Mouse (Mus musculus) c-Kit-positive CD71-positive TER-119-positive erythroid progenitor cells, embryonic 14.5 days (primary cell): Measurements from ENCODE around the gene Rnf114.

Source experiments
- DNase-seq: peaks from one replicate; pipeline ENCODE4 v3.0.0-alpha.2; 2013; ENCODE audit warnings: low spot score

The Rnf114 gene

DNA sequence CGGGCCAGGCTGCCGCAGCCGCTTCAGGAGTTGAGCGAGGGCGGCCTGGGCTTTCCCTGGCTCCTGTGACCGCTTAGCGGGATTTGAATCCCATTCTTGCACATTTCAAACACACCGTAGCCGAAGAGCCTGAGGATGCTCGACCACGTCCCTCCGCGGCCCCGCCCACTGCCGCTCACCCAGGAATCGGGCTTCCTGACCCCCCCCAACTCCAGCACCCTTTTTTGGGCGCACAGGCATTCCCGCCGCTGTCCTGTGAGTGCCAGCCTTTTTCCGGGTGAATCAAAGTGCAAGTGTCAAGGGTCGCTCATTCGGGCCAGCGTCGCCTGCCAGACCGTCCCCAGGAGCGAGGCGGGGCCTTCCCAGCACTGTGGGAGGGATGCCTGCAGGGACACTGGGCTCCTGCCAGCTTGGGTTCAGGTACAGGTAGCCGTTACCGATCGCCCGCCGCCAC lies 11.5 kb downstream of the Rnf114 start:
- no peak for DNase-seq

DNA sequence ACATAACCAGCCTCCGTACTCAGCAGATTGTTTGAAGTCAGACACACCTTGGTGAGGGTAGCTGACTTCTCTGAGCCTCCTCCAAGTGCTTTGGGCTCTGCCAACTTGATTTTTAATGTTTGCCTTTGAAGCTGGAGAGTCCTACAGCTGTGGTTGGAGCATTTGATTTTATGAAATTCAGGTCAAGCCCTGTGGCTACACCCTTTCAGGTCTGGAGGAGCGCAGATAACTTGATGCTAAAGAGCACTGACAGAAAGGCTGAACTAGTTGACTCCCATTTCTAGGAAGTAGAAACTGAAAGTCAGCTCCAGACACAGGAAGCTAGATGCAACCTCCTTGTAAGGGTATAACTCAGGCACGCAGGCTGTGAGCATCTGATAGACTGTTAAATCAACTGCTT lies 12.7 kb downstream of the Rnf114 start:
- peak; percentile 67 for DNase-seq

DNA sequence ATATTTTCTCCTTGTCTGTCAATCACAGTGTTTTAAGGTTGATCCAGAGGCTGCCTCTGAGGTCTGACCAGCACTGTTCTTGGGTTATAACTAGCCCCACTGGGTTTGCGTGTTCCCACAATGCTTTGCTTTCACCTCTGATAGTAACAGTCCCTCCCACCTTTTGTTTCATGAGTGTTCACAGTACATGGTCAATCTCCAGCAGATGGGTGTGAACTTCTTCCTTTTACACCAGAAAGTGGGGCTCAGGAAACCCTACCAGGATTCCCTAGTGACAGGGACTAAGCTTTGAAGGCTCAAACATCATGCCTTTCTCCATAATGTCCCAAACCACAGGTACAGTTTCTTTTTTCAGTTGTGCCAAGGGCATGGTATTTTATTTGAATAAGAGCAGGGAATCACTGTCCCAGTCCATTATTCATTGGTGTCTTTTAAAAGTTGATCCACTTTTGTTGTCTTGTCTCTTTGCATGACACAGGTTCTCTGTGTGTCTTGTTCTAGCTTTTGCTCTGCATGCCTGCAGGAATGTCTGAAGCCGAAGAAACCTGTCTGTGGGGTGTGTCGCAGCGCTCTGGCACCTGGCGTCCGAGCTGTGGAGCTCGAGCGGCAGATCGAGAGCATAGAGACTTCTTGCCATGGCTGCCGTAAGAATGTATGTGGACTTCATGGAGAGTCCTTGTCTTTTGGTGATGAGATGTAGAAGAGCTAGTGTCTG lies 14.3 kb downstream of the Rnf114 start:
- no peak for DNase-seq

DNA sequence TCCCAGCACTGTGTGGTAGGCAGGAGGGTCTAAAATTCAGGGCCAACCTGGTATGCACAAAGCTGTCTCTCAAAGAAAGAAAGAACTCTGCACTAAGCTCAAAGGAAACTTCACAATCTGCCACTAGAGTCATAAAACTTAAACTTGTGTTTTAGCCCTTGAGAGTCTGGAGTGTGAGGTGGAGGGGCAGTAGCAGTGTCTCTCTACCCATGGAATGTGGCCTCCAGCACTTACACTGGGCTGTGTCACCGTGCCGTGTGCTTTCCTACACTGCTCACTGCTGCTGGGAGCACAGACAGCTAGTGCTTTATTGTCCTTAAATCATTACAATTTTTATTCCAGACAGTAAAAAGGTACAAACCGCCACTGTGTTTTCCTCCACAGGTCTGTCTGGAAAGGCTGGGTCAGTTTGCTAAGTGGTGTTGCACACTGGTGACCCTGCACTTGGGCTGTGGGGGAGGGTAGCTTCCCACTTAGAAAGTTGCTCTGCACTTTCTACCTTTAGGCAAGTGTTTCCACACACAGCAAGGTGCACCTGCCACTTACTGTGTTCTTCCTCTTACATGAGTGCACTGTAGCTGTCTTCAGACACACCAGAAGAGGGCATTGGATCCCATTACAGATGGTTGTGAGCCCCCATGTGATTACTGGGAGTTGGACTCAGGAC lies 15.4 kb downstream of the Rnf114 start:
- no peak for DNase-seq

- no peak for DNase-seq
These were observed 16.1 kb downstream of the Rnf114 start for GRCm38 (mm10) chr2:167508569-167508968.

DNA sequence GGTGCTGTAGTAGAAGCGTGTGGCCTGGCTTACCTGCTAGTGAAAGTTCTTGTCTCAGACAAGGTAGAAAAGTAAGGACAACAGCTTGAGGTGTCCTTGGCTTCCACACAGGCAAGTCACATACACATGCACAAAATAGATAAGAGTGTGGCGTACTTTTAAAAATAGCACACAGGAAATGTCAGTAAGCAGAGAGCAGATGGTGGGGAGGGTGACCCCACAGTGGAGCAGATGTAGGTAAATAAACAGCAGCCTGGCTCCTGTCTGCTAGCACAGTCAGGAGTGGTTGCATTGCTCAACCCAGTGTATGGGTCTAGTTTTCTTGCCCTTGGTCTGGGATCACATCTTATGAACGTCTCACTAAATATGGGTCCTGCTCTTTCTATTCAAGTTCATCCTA lies 18.0 kb downstream of the Rnf114 start:
- DNase-seq: no peak

DNA sequence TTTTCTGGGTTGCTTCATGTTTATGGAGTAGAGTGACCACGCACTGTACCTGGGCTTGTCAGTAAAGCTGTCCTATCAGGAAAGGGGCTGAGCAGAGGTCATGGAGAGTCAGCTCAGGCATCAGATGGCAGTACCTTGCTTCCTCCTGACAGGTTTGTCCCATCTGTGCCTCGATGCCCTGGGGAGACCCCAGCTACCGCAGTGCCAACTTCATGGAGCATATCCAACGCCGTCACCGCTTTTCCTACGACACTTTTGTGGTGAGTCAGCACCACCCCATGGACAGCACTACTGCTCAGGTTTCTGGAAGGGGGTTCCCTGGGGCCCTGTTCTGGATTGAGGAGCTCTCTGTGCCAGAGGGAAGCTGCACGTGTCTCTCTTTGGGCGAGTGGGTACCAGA lies 19.9 kb downstream of the Rnf114 start:
- DNase-seq: no peak

GRCm38 (mm10) chr2:167512970-167513369 lies 20.5 kb downstream of the Rnf114 start:
- DNase-seq: no peak

- DNase-seq: no peak
These were observed 22.2 kb downstream of the Rnf114 start for GRCm38 (mm10) chr2:167514641-167515040.

DNA sequence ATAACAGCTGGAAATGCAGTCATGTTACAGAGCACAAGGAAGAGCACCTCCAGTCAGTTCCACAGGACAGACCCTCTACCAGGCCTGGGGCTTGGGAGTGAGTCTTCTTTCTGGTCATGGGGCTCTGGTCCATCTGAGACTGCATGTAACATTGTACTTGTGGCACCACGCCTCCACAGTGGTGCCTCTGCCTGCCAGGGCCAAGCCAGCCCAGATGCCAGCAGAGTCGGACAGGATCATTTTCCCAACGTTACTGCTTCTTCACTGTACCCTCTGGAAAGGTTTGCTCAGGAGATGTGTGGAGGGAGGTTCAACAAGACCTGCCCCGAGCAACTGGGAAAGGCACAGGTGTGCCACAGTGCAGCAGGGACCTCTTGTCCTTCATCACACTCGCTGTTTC lies 23.2 kb downstream of the Rnf114 start:
- DNase-seq: no peak

GRCm38 (mm10) chr2:167519606-167520252 lies 27.3 kb downstream of the Rnf114 start:
- DNase-seq: no peak

DNA sequence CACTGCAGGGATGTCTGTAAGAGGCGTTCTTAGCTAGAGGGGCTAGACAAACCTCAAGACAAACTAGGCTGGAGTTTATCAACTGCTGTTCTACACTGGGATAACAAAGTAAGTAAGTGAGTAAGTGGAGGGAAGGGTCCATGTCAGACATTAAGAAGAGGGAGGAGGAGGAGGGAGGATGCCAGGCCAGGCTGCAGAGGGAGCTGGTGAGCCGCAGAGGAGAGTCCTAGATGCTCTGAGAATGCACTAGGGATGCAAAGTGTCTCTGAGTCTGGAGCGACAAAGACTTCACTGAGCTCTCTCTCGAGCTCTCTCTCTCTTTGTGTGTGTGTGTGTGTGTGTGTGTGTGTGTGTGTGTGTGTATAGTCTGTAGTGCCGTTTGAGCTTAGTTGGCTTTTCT lies 35.8 kb downstream of the Rnf114 start:
- no peak for DNase-seq

- no peak for DNase-seq
These were observed 37.6 kb downstream of the Rnf114 start for GRCm38 (mm10) chr2:167529935-167530513.

- no peak for DNase-seq
These were observed 38.1 kb downstream of the Rnf114 start for GRCm38 (mm10) chr2:167530536-167530935.

DNA sequence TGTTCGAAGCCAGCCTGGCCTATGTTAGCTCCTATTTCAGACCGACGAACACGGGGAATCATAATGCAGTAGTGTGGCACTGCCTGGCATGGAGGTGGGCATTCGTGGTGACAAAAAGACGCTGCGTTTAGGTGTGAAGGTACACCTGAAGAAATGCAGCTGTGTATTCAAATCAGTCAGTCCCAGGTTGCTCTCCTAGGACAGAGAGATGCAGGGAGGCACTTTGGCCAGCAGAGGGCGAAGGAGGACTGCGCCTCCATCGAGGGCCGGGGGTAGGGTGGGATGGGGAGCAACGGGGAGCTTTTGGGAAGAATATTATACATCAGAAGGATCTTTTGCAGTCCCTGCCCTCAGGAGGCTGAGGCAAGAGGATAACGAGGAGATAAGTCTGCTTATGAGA lies 39.7 kb downstream of the Rnf114 start:
- DNase-seq: no peak

DNA sequence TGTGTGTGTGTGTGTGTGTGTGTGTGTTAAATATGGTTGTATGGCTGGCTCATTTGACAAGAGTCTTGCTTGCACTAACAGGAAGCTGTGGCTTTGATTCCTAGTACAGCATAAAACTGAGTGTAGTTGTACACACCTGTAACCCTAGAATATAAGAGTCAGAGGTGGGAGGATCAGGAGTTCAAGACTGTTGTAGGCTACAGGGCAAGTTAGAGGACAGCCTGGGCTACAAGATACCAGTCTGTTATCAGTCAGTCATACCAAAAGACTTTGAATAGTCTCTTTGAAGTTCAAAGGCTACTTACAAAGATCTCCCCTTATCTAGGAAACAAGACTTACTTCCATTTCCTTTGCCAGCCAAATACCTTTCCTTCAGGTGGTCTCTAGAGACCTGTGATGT lies 41.4 kb downstream of the Rnf114 start:
- DNase-seq: no peak

GRCm38 (mm10) chr2:167536320-167536945 lies 44.0 kb downstream of the Rnf114 start:
- no peak for DNase-seq

DNA sequence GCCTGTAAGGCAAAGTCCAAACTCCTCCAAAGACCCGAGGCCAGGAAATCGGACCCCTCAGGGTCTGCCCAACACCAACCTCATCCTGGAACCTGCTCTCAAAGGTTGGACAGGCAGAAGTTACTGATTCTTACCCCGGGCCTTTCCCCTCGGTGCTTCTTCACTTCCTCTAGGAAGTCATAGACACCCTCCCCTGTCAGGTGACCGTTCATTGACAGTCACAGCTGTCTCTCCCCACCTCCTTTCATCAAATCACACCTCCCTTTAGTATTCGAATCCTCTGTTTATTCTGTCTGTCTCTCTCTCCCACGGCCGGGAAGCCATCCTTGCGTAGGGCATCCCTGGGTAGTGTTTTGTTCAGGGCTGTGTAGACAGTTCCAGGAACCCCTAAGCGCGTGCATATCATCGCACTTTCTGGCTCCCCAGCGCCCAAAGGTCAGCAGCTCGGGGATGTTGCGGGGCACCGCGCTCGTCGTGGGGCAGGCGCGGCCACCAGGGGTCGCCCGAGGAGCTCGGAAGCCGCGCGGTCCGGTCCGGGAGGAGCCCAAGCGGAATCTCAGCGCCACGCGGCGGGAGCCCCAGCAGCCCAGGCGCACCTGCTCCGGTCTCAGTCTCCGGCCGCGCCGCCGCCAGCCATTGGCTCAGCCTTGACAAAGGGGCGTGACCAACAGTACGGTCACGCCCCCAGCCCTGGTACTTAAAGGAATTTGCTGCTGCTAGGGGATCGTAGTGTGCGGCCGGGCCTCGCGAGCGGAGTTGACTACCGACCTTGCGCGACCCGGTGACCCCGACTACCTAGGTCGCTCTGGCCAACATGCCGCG lies 45.2 kb downstream of the Rnf114 start, which contains the start of gene Snai1:
Gene Snai1 (plus strand): TSS at position 720 of the 822 bp plus-strand sequence.
- peak; percentile 68 for DNase-seq

- DNase-seq: no peak
These were observed 46.3 kb downstream of the Rnf114 start for GRCm38 (mm10) chr2:167538671-167539306.

GRCm38 (mm10) chr2:167539536-167540476 lies 47.4 kb downstream of the Rnf114 start:
- no peak for DNase-seq
